Mouse (Mus musculus) ovary, postnatal 10 days (tissue): ENCODE results near the gene Eps8l1.
"Not testable (repeated sequence)": the region's sequence is repeated elsewhere in the genome, so short reads cannot be mapped to it uniquely, and the experiment has no call there.

Source experiments
- DNase-seq: peaks from one replicate; pipeline ENCODE4 v3.0.0; 2022; ENCODE audit warnings: low spot score

Gene Eps8l1

GRCm38 (mm10) chr7:4460576-4461434 is at the start of gene Eps8l1:
Eps8l1 (plus strand) TSS chr7:4460674.
- no peak for DNase-seq

GRCm38 (mm10) chr7:4412406-4412805 is 48.1 kb upstream of the Eps8l1 start:
- DNase-seq, result not testable (repeated sequence)

- no peak for DNase-seq
Measured at GRCm38 (mm10) chr7:4419681-4420080, 40.8 kb upstream of the Eps8l1 start.

GRCm38 (mm10) chr7:4420230-4420629 is 40.2 kb upstream of the Eps8l1 start:
- DNase-seq, result no peak

- peak; percentile 65 for DNase-seq
Measured at GRCm38 (mm10) chr7:4427161-4427912, 33.1 kb upstream of the Eps8l1 start.

- no peak for DNase-seq
Measured at GRCm38 (mm10) chr7:4430246-4430844, 30.1 kb upstream of the Eps8l1 start.

- DNase-seq, result peak; percentile 48
Measured at GRCm38 (mm10) chr7:4431548-4431947, 28.9 kb upstream of the Eps8l1 start.

GRCm38 (mm10) chr7:4432026-4432425 is 28.4 kb upstream of the Eps8l1 start:
- DNase-seq, result no peak

GRCm38 (mm10) chr7:4437721-4438120 is 22.8 kb upstream of the Eps8l1 start:
- DNase-seq, result no peak

GRCm38 (mm10) chr7:4440549-4440948 is 19.9 kb upstream of the Eps8l1 start:
- DNase-seq, result no peak

GRCm38 (mm10) chr7:4445216-4445791 is 15.2 kb upstream of the Eps8l1 start, which contains the start of gene Rdh13:
Rdh13 (minus strand) TSS chr7:4445649.
- DNase-seq, result peak; percentile 44

- DNase-seq, result no peak
Measured at GRCm38 (mm10) chr7:4447138-4447537, 13.3 kb upstream of the Eps8l1 start.

- DNase-seq, result no peak
Measured at GRCm38 (mm10) chr7:4448439-4448838, 12.0 kb upstream of the Eps8l1 start.

- DNase-seq, result no peak
Measured at GRCm38 (mm10) chr7:4449211-4449610, 11.3 kb upstream of the Eps8l1 start.

- no peak for DNase-seq
Measured at GRCm38 (mm10) chr7:4452644-4453043, 7.8 kb upstream of the Eps8l1 start.

- DNase-seq, result peak; percentile 11
Measured at GRCm38 (mm10) chr7:4464194-4464824, 3.8 kb downstream of the Eps8l1 start.

- no peak for DNase-seq
Measured at GRCm38 (mm10) chr7:4467801-4468200, 7.3 kb downstream of the Eps8l1 start.

- no peak for DNase-seq
Measured at GRCm38 (mm10) chr7:4470275-4471178, 10.1 kb downstream of the Eps8l1 start.

- DNase-seq, result peak; percentile 67
Measured at GRCm38 (mm10) chr7:4471179-4471555, 10.7 kb downstream of the Eps8l1 start.

GRCm38 (mm10) chr7:4473940-4474339 is 13.5 kb downstream of the Eps8l1 start:
- DNase-seq, result no peak
